Mouse (Mus musculus): Measurements from ENCODE around the gene Spg21. TPM values are rescaled to one million over a fixed set of nuclear protein-coding genes. Genes with fewer than 3 reads are reported as not detected.

The Spg21 gene
- total RNA-seq, 2 experiments from 2014 or later = 27.6 to 34.9 TPM

- no peak for DNase-seq (ENCODE audit: low spot score in 2 of 2)
These were observed 74.5 kb downstream of the Spg21 start for GRCm38 (mm10) chr9:65535191-65535722.

- DNase-seq (ENCODE audit: low spot score in 2 of 2) = no peak
These were observed 75.2 kb downstream of the Spg21 start for GRCm38 (mm10) chr9:65535789-65536469.

- DNase-seq (ENCODE audit: low spot score in 2 of 2) = no peak
These were observed 75.7 kb downstream of the Spg21 start for GRCm38 (mm10) chr9:65536491-65536890.

Other genes with a start within 250 kb of the Spg21 start
- not detected for gene Cilp, start 195.8 kb upstream of the Spg21 start, total RNA-seq (2021)
- 10 to 100 TPM; 29.0 to 29.1 TPM for gene Clpx, start 166.7 kb upstream of the Spg21 start, total RNA-seq (2021)
- gene Pdcd7, start 114.8 kb upstream of the Spg21 start, total RNA-seq (2021) = 10 to 100 TPM; 27.1 to 30.6 TPM
- gene Ubap1l, start 99.9 kb upstream of the Spg21 start, total RNA-seq (2021) = 1 to 10 TPM; 4.0 to 5.2 TPM
- gene Kbtbd13, start 69.3 kb upstream of the Spg21 start, total RNA-seq (2021) = under 1 TPM in 1 of 2 experiments, not detected in 1; 0.16 TPM
- gene Rasl12, start 62.4 kb upstream of the Spg21 start, total RNA-seq (2021) = 1 to 10 TPM; 2.4 to 2.7 TPM
- gene Slc51b, start 38.0 kb upstream of the Spg21 start, total RNA-seq (2021) = not detected
- 10 to 100 TPM; 15.4 to 16.5 TPM for gene Mtfmt, start 25.2 kb upstream of the Spg21 start, total RNA-seq (2021)
- gene Ankdd1a, start 59.2 kb downstream of the Spg21 start, total RNA-seq (2021) = 1 to 10 TPM; 2.3 to 3.7 TPM
- gene Plekho2, start 119.1 kb downstream of the Spg21 start, total RNA-seq (2021) = 10 to 100 TPM; 11.6 to 18.2 TPM
- gene Pif1, start 126.2 kb downstream of the Spg21 start, total RNA-seq (2021) = under 1 TPM; 0.45 to 0.46 TPM
- gene Rbpms2, start 168.7 kb downstream of the Spg21 start, total RNA-seq (2021) = 1 to 10 TPM; 3.0 to 3.6 TPM
- 100 to 1,000 TPM; 241 to 243 TPM for gene Oaz2, start 207.1 kb downstream of the Spg21 start, total RNA-seq (2021)

All from left cerebral cortex, adult 18-20 months (tissue).